Mouse (Mus musculus): ENCODE data around the gene Myrip. TPM values are rescaled to one million over a fixed set of nuclear protein-coding genes. Genes with fewer than 3 reads are reported as not detected.

Gene Myrip
- total RNA-seq, 2 experiments from 2014 or later, result 0.26 to 0.39 TPM

DNA sequence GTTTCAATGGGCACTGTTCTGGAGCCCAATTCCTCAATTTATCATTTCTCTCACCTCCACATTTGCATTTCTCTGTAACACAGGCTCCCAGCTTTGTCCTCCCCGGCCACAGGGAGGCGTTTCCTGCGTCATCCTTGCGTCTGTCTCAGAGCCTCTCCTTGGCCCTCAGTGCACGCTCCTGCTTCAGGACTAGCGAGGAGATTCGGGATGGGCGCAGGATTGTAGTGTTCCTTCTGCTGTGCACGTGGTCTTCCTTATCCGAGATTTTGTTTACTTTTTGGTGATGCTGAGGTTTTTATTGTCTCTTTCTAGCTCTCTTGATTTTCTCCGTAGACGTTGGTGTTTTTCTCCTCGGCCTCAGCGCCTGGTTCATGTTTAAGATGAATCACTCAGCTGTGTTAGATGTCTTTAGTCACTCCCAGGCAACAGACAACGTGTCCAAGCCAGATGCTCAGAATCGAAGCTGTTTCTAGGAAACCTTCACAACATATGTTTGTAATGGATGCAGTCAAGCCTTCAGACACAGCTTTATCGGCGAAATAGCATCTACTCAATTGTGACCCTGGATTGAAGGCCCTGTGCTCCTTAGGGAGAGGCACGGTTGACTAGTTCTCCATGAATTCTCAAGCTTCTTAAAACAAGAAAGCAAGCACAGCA lies 218.3 kb downstream of the Myrip start:
- DNase-seq (ENCODE audit: low spot score in 2 of 2), result no peak

DNA sequence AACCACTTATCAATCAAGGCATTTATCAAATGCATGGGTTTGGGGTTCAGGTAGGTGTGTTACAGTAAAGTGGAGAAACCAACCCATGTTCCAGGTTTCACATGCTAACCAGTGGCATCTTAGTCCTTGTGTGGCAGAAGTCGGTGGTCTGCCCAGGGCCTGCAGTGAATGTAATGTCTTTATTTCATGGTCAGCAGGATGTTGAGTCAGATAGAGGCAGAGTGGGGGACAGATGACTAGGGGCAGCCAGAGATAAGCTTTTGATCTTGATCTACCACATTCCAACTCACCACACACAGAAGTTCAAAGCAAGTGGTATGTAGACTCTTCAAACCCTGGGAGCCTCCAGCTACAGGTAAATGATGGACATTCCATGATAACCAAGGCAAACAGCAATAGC lies 219.8 kb downstream of the Myrip start:
- DNase-seq (ENCODE audit: low spot score in 2 of 2), result no peak

Other genes with a start within 250 kb of the Myrip start
- gene Cx3cr1, start 231.6 kb upstream of the Myrip start, total RNA-seq (2021), result 1 to 10 TPM; 5.5 to 5.6 TPM
- gene Ccr8, start 209.4 kb upstream of the Myrip start, total RNA-seq (2021), result not detected
- 10 to 100 TPM; 10.6 TPM for gene Slc25a38, start 191.1 kb upstream of the Myrip start, total RNA-seq (2021)
- gene Rpsa, start 173.8 kb upstream of the Myrip start, total RNA-seq (2021), result 1,000 to 10,000 TPM in 1 of 2 experiments, 100 to 1,000 TPM in 1; 833 to 1,010 TPM
- gene Mobp, start 151.8 kb upstream of the Myrip start, total RNA-seq (2021), result not detected
- 10 to 100 TPM; 47.9 to 50.9 TPM for gene Eif1b, start 190.7 kb downstream of the Myrip start, total RNA-seq (2021)
- gene Entpd3, start 238.3 kb downstream of the Myrip start, total RNA-seq (2021), result not detected